Mouse (Mus musculus) forebrain, embryonic 15.5 days (tissue): ENCODE data around the gene Gm10842. TPM values are rescaled to one million over a fixed set of nuclear protein-coding genes. Genes with fewer than 3 reads are reported as not detected.

Source experiments
- ATAC-seq: fragments of 200-750 bp; cut with Nextera tagmentation; replicated peaks from 2 replicates; pipeline ENCODE4 v1.8.0; 2017; ENCODE audit warnings: mild to moderate bottlenecking, moderate TSS enrichment, moderate library complexity
- H3K27ac ChIP-seq: fragments of 300-500 bp; sonication (generic); replicated peaks from 2 replicates; pipeline ENCODE4 v1.5.1; 2015; ENCODE audit warnings: mild to moderate bottlenecking, inconsistent platforms
- H3K27me3 ChIP-seq: fragments of 300-500 bp; sonication (generic); 2 replicates; pipeline ENCODE4 v1.6.1; 2015; ENCODE audit warnings: inconsistent platforms
- H3K36me3 ChIP-seq: fragments of 300-500 bp; sonication (generic); 2 replicates; pipeline ENCODE4 v1.6.1; 2015; ENCODE audit warnings: mild to moderate bottlenecking, inconsistent platforms
- H3K4me1 ChIP-seq: fragments of 300-500 bp; sonication (generic); 2 replicates; pipeline ENCODE4 v1.6.1; 2015; ENCODE audit warnings: inconsistent platforms
- H3K4me2 ChIP-seq: fragments of 300-500 bp; sonication (generic); replicated peaks from 2 replicates; pipeline ENCODE4 v1.6.1; 2015; ENCODE audit warnings: mild to moderate bottlenecking, inconsistent platforms
- H3K4me3 ChIP-seq: fragments of 300-500 bp; sonication (generic); 2 replicates; pipeline ENCODE4 v1.5.1; 2015; ENCODE audit warnings: mild to moderate bottlenecking, inconsistent platforms
- H3K9ac ChIP-seq: fragments of 300-500 bp; sonication (generic); replicated peaks from 2 replicates; pipeline ENCODE4 v1.6.1; 2015; ENCODE audit warnings: mild to moderate bottlenecking, inconsistent platforms
- H3K9me3 ChIP-seq: fragments of 300-500 bp; sonication (generic); 2 replicates; pipeline ENCODE4 v1.6.1; 2016; ENCODE audit warnings: inconsistent platforms
- WGBS: fragments of 180-500 bp; shearing (Covaris S2); methylation state at CpG from one replicate; pipeline ENCODE4 v1.1.7; 2015; ENCODE audit warnings: mixed read lengths; 5-methylcytosine and 5-hydroxymethylcytosine counted together
- polyA plus RNA-seq: library from polyadenylated mRNA; unstranded; fragments of >200 nt; fragmentation: Nextera tagmentation; extraction: Ambion mirVana; gene quantifications from 2 replicates; pipeline ENCODE4 v1.2.1, GENCODE M21; 2015

Gene Gm10842
- polyA plus RNA-seq, 1 experiment from 2014 or later, result not detected

- Histone ChIP-seq H3K4me2 (no peak overlapping the region), H3K36me3 (no peaks in the 10 kb centered on the region), H3K27ac (no peak overlapping the region), H3K27me3 (no peaks in the 10 kb centered on the region), H3K4me3 (no peak overlapping the region), H3K9me3 (no peaks in the 10 kb centered on the region), H3K4me1 (0 out of 2 replicates have a peak, but pooled peaks cover 4% of the 10 kb centered on the region), H3K9ac (no peak overlapping the region)
- 87% methylated on average over 4 of the region's 4 CpGs for WGBS
- ATAC-seq, result no peak
Observed at GRCm38 (mm10) chr11:105155915-105156314, 9.2 kb downstream of the Gm10842 start.

- WGBS, result 87% methylated on average over 19 of the region's 19 CpGs
- ATAC-seq, result no peak
Observed at GRCm38 (mm10) chr11:105156748-105157267, 10.1 kb downstream of the Gm10842 start.

DNA sequence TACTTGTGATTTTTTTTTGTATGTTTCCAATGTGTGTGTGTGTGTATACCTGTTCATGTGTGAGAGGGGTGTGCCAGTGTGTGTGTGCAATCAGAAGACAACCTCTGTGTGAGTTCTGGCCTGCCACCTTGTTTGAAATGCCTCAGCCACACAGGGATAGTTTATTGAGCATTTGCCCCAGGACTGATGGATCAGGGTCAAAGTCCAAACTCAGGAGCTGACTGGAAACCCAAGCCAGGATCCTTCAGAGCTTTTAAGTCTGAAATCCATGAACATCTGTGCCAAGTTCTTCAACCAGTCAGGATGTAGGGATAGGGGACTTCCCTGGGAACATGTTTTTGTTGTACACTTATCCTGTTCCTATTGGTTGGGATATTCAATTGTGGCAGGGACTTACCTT is 11.4 kb downstream of the Gm10842 start:
- Histone ChIP-seq H3K27ac (no peak overlapping the region), H3K4me2 (no peak overlapping the region), H3K9ac (no peak overlapping the region), H3K36me3 (no peaks in the 10 kb centered on the region), H3K27me3 (no peaks in the 10 kb centered on the region), H3K4me3 (no peak overlapping the region), H3K9me3 (no peaks in the 10 kb centered on the region), H3K4me1 (0 out of 2 replicates have a peak, but pooled peaks cover 4% of the 10 kb centered on the region)
- no peak for ATAC-seq

More at GRCm38 (mm10) chr11:105156748-105157267, 10.1 kb downstream of the Gm10842 start:
- Histone ChIP-seq H3K4me3 (no peak overlapping the region), H3K4me2 (no peak overlapping the region), H3K27ac (no peak overlapping the region), H3K36me3 (no peaks in the 10 kb centered on the region), H3K9me3 (no peaks in the 10 kb centered on the region), H3K4me1 (0 out of 2 replicates have a peak, but pooled peaks cover 4% of the 10 kb centered on the region), H3K27me3 (no peaks in the 10 kb centered on the region), H3K9ac (no peak overlapping the region)

- no peak overlapping the region for H3K4me2 ChIP-seq
- H3K27ac ChIP-seq, result no peak overlapping the region
- no peaks in the 10 kb centered on the region for H3K4me1 ChIP-seq
- H3K9ac ChIP-seq, result no peak overlapping the region
- WGBS, result 65% methylated on average over 6 of the region's 6 CpGs
- H3K36me3 ChIP-seq, result no peaks in the 10 kb centered on the region
- H3K9me3 ChIP-seq, result no peaks in the 10 kb centered on the region
- no peaks in the 10 kb centered on the region for H3K27me3 ChIP-seq
- no peak for ATAC-seq
- no peak overlapping the region for H3K4me3 ChIP-seq
Observed at GRCm38 (mm10) chr11:105159673-105160360, 13.1 kb downstream of the Gm10842 start.

DNA sequence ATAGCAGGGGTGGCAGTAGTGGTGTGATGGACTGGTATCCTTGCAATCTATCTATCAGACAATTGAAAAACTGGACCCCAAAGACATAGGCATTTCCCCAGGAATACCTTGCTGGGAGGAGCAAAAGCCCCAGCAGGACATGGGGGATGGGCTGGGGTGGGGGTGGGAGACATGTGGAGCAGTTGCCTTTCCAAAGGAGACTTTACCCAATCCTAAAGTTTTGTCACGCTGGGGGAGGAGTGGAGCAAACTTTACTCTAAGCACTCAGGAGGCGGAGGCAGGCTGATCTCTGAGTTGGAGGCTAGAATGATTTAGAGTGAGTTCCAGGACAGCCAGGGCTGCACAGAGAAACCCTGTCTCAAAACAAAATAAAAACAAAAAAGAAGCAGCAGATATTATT is 14.7 kb downstream of the Gm10842 start:
- Histone ChIP-seq H3K9me3 (no peaks in the 10 kb centered on the region), H3K9ac (no peak overlapping the region), H3K36me3 (no peaks in the 10 kb centered on the region), H3K27ac (no peak overlapping the region), H3K4me1 (no peaks in the 10 kb centered on the region), H3K27me3 (no peaks in the 10 kb centered on the region), H3K4me2 (no peak overlapping the region), H3K4me3 (no peak overlapping the region)
- no peak for ATAC-seq
- WGBS, result 94% methylated on average over 2 of the region's 2 CpGs

GRCm38 (mm10) chr11:105164516-105165510 is 18.1 kb downstream of the Gm10842 start:
- Histone ChIP-seq H3K4me1 (no peaks in the 10 kb centered on the region), H3K9ac (no peak overlapping the region), H3K27me3 (no peaks in the 10 kb centered on the region), H3K9me3 (no peaks in the 10 kb centered on the region), H3K36me3 (no peaks in the 10 kb centered on the region), H3K4me3 (no peak overlapping the region), H3K4me2 (no peak overlapping the region), H3K27ac (no peak overlapping the region)
- 87% methylated on average over 69 of the region's 69 CpGs for WGBS
- ATAC-seq, result no peak

DNA sequence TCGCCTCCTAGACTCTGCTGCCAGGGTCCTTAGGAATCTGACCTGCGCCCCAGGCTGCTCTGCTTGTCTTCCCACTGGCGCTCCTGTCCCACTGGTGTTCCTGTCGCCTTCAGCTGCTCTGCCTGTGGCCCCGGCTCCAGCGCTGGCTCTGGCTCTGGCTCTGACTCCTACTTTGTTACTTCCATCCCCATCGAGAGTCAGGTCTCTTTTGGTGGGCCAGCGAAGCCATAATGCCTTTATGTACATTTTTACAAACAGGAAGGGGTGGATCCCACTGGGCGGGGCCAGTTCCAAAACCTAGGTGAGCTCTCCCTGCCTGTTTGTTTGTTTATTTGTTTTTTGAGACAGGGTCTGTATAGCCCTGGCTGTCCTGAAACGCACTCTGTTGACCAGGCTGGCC is 20.1 kb downstream of the Gm10842 start:
- H3K9ac ChIP-seq, result no peak overlapping the region
- no peaks in the 10 kb centered on the region for H3K9me3 ChIP-seq
- no peak overlapping the region for H3K27ac ChIP-seq
- H3K36me3 ChIP-seq, result no peaks in the 10 kb centered on the region
- H3K4me1 ChIP-seq, result no peaks in the 10 kb centered on the region
- no peak overlapping the region for H3K4me2 ChIP-seq
- WGBS, result 94% methylated on average over 10 of the region's 10 CpGs
- ATAC-seq, result no peak
- H3K27me3 ChIP-seq, result no peaks in the 10 kb centered on the region
- H3K4me3 ChIP-seq, result no peak overlapping the region

DNA sequence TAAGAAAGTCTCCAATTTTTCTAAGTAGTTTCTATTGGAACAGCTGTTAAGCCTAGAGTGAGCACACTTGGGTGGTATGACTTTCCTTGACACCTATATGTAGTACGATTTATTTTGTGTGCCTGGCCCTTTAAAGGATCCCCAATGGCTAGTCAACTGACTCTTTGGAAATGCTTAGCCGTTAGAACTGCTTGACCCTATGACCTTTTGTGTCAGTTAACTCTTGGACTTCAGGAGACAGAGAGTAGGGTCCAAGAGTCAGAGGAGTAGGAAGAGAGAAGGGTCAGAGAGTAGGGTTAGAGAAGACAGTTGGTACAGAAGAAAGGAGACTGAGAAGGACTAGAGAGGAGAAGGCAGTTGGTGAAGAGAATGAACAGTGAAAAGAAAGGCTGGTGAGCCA is 31.8 kb downstream of the Gm10842 start, which contains the start of gene Tlk2:
Tlk2 (plus strand) TSS at position 292 of the 400 bp plus-strand sequence.
- H3K9me3 ChIP-seq, result no peaks in the 10 kb centered on the region
- 51% methylated on average over 2 of the region's 2 CpGs for WGBS
- H3K4me2 ChIP-seq, result peak within 1 kb of the TSS; percentile 76; the same call in 1 of the 2 replicates
- ATAC-seq, result no peak
- no peak within 1 kb of the TSS for H3K27ac ChIP-seq
- no peaks in the 10 kb centered on the region for H3K27me3 ChIP-seq
- no peak within 1 kb of the TSS for H3K9ac ChIP-seq
- no peaks in the 10 kb centered on the region for H3K36me3 ChIP-seq
- H3K4me3 ChIP-seq, result peak within 1 kb of the TSS; percentile 91; the same call in 1 of the 2 replicates
- H3K4me1 ChIP-seq, result peaks cover 35% of the 10 kb centered on the region

DNA sequence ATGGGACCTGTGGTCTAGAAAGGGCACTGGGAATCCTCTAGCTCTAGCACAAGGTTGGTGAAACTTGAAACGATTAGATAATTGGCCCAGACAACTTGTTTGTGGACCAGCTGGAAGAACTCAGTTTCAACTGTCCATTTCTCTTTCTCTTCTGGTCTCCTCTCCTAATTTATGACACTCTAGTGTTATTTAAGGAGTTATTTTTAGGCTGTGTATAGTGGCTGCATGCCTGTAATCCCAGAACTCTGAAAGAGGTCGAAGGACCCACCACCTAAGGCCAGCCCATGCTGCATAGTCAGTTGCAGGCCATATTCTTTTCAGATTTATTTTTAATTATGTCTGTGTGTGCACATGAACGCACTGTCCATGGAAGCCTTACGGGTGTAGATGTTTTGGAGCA is 32.8 kb downstream of the Gm10842 start:
- peaks cover 35% of the 10 kb centered on the region for H3K4me1 ChIP-seq
- H3K36me3 ChIP-seq, result peaks cover 4% of the 10 kb centered on the region
- H3K9me3 ChIP-seq, result no peaks in the 10 kb centered on the region
- peak overlapping the region; percentile 76 for H3K4me2 ChIP-seq
- H3K9ac ChIP-seq, result no peak overlapping the region
- no peak overlapping the region for H3K27ac ChIP-seq
- ATAC-seq, result no peak
- H3K27me3 ChIP-seq, result no peaks in the 10 kb centered on the region
- WGBS, result 90% methylated on average over 4 of the region's 4 CpGs
- H3K4me3 ChIP-seq, result peak overlapping the region; percentile 91

DNA sequence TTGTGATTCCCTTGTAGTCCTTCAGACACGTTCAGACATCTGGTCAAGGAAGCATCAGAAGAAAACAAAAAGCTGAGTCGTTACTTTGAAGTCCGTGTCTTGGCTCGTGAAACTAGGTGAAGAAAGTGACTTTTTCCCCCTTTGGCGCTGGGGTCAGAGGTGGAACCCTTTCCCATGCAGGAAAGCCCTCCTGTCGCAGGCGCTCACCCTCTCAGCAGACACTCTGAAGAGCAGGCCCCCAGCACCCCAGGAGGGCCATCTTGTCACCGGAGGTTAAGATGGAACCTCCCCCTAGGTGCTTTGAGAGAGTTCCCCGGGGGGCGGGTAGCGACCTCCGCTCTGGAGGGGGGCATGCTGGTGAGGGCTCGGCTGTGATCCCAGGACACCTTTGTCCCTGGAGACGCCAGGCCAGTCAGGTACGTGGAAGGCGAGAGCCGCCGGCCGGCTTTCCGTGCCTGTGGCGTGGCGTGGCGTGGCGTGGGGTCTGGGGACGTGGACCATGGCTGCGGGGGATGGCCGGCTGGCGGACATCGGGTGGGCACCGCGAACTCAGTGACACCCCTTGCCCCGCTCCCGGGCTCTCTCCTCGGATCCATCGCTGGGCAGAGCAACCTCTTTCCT is 33.9 kb downstream of the Gm10842 start:
- Histone ChIP-seq H3K36me3 (peaks cover 11% of the 10 kb centered on the region), H3K4me1 (peaks cover 35% of the 10 kb centered on the region)
- no peak; the same call in 1 of the 2 replicates for ATAC-seq

DNA sequence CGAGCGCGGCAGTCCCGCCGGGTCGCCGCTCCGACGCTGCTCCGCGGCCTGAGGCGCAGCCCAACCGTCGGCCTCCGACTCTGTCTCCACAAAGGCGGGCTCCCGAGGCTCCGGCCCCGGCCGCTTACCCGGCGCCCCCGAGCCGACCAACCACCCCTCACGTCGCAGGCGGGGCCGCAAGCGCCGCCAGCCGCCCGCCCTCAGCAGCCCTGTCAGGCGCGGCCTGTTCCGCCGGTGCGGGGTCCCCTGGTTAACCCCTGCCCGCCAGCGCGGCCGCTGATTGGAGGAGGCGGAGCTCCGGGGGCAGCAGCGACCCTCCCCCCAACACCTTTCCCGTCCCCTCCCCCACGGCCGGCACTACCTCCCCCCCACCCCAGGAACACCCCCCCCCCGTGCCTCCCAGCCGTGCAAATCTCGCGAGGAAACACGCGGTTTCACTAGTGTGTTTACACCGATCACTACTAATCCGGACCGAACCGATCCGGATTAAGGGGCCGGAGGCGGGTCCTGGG is 34.5 kb downstream of the Gm10842 start:
- ATAC-seq, result peak; percentile 97
- peak overlapping the region; percentile 91 for H3K4me3 ChIP-seq
- peak overlapping the region; percentile 95 for H3K9ac ChIP-seq
- WGBS, result under 1% methylated on average over 48 of the region's 60 CpGs
- H3K36me3 ChIP-seq, result peaks cover 15% of the 10 kb centered on the region
- no peaks in the 10 kb centered on the region for H3K27me3 ChIP-seq
- peaks cover 35% of the 10 kb centered on the region for H3K4me1 ChIP-seq
- no peaks in the 10 kb centered on the region for H3K9me3 ChIP-seq
- H3K4me2 ChIP-seq, result peak overlapping the region; percentile 76
- H3K27ac ChIP-seq, result peak overlapping the region; percentile 93

More for the DNA sequence above, 33.9 kb downstream of the Gm10842 start:
- under 1% methylated on average over 35 of the region's 35 CpGs for WGBS
- no peaks in the 10 kb centered on the region for H3K9me3 ChIP-seq
- H3K4me2 ChIP-seq, result peak overlapping the region; percentile 76
- peak overlapping the region; percentile 91 for H3K4me3 ChIP-seq
- H3K27ac ChIP-seq, result peak overlapping the region; percentile 93
- H3K9ac ChIP-seq, result peak overlapping the region; percentile 95
- H3K27me3 ChIP-seq, result no peaks in the 10 kb centered on the region
